Mouse (Mus musculus): Measurements from ENCODE around the gene Rpl10a.

- TF ChIP-seq GATA1 (IDR thresholded peaks at IDR 0.05; ENCODE audit: borderline replicate concordance, low read length), result no peak
- no peak for TF ChIP-seq FLI1 (IDR thresholded peaks at IDR 0.05; ENCODE audit: low read length)
Measured at GRCm38 (mm10) chr17:28349264-28349880, 21.1 kb downstream of the Rpl10a start.

Measured in megakaryocyte, embryonic 14.5 days (primary cell).